Mouse (Mus musculus) adrenal gland (tissue): ENCODE measurements around the gene Sgo2a.
"Not testable (repeated sequence)": the region's sequence is repeated elsewhere in the genome, so short reads cannot be mapped to it uniquely, and the experiment has no call there.

Experiments used
- intact Hi-C: fragments of 180-260 bp; cut with DNase I; formaldehyde crosslinking; loops from one replicate; pipeline ENCODE4 v1.15.1; 2025
- long read RNA-seq, 2 experiments: library from polyadenylated mRNA; unstranded; transcript quantifications; one replicate each; pipeline ENCODE4 v2.0.0; 2020; ENCODE audit warnings: borderline replicate concordance in 1 of 2; ENCODE audit not compliant: insufficient replicate concordance in 1 of 2

The Sgo2a gene
- long read RNA-seq, experiment 1, full-length matches to known transcripts, result 1 of 1 reads
- long read RNA-seq, experiment 1, partial matches to known transcripts, result 0 of 1 reads
- long read RNA-seq, experiment 1, other reads (novel, unspliced or antisense), result 0 of 1 reads
- long read RNA-seq, experiment 2, result 0 reads

DNA sequence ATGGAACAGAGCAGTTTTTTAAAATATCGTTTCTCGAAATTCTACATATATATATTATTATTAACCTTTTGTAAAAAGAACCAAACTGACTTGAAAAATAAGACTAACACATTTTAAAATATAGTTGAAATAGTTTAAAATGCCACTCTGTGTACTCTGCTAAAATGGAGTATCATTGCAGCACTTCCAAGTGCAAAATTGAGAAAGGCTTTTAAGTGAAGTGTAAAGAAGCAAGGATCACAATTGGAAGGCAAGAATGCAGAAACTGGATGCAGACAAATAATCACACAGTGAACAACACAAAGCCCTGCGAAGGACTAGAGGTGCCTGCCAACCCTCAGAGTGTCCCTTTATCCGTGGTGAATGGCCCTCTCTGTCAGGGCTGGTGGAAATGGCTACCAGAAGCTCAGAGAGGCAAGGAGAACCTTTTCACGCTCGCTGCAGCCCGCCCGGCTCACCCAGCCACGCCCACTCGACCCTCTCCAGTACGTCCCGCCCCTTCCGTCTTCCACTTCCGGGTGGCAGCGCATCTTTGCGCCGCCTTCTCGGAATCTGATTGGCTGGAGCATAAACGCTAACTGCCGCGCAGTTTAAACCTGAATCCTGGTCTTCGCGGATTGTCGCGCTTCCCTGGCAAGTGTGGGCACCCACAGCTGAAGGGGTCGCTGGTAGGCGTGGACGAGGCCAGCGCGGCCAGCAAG lies at the start of gene Sgo2a:
Sgo2a (plus strand) TSS at position 540 of the 701 bp plus-strand sequence.
- intact Hi-C loops, result no loop called here

DNA sequence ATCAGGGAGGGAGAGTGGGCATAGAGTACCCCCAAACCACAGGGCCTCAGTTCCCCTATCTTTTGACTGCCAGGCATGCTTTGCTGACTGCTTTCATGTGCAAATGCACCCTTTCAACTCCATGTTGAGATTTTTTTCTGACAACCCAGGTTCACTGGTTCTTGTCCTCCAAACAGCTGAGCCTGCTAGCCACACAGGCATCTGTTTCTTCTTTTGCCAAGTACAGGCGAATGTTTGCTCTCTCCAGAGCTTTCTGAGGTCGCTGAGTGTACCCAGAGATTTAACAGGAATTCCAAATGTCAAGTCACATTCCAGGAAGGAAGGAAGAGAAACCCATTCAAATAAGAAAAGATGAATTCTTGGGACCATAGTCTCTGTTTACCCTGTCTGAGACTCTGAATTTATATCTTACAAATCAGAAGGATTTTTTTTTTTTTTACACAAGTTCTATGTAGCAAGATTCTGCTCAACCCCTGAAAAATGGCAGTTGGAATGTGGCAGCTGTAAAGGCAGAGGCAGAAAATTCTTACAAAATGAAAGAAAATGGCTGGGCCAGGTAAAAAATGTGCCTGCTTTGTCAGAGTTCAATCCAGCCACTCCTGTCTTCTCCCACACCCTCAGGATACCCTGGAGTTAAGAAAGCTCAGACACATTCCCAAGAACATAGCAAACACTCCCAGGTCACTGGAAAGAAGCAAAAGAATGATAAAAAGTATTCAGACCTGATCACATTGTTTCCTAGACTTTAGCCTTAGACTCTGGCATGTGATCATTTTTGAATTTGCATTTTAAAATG lies 48.0 kb upstream of the Sgo2a start:
- intact Hi-C loops, result loop anchor here (10.0 kb wide), 1 partner anchor 153 kb away; no protein-coding TSS in a partner anchor

DNA sequence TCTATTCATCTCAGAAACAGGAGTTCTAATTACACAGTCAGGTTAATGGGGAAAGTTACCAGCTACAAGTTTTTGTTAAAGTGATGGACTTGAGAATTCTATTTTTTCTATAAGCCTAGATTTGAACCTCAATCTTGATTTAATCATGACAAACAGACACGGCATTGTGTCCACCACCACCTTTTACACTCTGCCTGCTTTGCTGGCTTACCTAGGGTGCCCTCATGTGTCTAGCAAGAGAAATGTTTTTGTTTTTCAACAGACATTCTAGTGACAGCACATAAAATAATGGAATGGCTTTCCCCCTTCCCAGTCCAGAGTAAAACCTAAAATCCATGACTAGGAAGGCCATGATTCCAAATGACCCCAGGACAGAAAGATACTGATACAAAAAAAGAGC lies 46.6 kb upstream of the Sgo2a start:
- intact Hi-C loops, result loop anchor here (1.0 to 10.0 kb wide), 2 partner anchors 154 to 520 kb away; no protein-coding TSS in a partner anchor

DNA sequence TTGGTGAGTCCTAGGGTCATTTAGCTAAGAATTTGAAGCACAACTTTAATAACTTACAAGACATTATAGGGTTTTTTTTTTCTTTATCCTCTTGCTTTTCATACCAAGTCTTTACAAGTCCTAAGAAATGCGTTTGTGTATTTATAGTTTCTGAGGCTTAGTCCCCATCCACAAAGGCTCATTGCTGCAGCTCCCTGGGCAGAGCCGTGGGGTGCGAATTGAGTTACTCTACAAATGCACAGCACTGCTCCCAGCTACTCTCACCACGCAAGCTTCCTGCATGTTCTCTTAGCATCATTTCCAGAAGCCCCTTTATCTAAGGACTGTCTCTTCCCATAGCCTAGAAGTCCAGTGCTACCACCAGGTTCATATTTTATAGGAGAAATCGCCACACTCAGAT lies 46.1 kb upstream of the Sgo2a start:
- intact Hi-C loops, result loop anchor here (1.0 to 10.0 kb wide), 2 partner anchors 155 to 520 kb away; no protein-coding TSS in a partner anchor

DNA sequence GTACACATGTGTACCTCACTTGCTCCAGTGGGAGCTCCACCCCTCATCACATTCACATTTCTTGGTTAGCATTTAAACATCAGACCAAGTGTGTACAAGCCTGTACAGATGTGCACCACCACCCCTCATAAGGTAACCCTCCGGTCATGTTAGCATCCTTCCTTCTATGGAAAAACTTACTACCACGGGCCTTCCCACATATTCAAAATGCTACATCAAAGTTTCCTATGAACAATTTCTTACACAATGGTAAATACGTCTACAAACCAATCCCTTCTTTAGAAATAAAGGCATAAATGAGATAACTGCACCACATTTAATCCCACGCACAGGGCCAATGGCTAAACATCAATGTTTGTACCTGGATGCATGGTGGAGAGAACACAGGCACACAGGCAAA lies 43.3 kb upstream of the Sgo2a start:
- intact Hi-C loops, result no loop called here

DNA sequence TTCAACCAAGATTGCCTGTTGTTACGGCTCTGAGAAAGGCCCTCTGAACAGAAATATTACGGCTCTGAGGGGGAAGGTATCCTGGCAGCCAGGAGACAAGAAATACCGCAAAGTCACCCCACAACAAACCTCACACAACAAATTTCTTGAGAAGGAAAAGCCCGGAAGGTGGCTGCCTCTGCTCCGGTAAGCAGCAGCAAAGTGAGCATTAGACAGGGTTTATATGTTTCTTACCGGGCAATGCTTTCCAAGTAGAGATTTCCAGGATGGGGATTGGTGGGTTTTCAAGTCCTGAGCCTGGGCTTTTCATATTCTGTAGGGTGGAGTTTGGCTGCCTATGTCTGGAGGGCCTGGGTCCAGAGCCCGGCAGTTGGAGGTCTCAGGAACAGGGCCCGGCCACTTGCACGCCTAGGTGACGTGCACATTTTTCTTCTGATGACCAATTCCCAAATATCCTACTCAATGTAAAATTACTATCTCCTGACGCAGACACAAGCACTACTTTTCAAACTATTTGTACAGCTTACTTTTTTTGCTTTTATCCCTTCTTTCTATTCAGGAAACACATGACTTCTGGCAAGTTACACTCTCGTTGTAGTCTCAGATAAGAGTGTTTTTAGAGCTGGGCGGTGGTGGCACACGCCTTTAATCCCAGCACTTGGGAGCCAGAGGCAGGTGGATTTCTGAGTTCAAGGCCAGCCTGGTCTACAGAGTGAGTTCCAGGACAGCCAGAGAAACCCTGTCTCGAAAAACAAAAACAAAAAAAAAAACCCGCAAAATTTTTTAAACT lies 42.0 kb upstream of the Sgo2a start:
- intact Hi-C loops, result no loop called here

DNA sequence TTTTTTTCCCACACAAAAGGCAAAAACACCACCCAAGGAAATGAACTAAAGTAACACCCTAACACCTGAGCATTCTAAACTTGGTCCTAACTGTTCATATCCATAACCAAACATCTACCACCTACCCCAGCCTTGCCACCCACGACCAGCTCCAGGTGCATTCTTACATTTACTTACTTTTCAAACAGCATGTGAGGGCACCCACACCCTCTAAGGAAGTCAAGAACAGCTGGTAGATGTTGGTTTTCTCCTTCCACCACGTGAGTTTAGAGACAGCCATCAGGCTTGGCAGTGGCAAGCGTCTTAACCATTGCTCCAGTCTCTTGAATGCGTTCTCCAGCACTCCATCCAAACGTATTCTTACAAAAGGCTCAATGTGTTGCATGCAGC lies 41.4 kb upstream of the Sgo2a start:
- intact Hi-C loops, result no loop called here

DNA sequence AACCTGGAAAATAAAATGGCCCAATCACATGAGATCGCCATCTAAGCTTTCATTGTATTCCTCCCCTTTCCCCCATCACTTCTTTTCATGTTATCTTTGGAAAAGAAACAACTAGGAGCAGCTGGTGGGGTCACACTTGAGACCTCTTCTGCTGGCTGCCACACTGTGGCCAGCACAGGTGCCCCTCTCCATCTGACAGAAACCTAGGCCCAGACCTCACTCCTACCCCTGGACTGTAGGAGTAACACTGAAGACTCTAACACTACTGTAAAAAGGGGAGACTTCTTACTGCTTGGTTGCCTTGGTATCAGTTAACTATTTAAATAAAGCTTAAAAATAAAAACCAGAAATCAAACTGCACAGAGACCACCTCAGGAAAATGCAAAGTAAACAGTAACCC lies 40.0 kb upstream of the Sgo2a start:
- intact Hi-C loops, result no loop called here

DNA sequence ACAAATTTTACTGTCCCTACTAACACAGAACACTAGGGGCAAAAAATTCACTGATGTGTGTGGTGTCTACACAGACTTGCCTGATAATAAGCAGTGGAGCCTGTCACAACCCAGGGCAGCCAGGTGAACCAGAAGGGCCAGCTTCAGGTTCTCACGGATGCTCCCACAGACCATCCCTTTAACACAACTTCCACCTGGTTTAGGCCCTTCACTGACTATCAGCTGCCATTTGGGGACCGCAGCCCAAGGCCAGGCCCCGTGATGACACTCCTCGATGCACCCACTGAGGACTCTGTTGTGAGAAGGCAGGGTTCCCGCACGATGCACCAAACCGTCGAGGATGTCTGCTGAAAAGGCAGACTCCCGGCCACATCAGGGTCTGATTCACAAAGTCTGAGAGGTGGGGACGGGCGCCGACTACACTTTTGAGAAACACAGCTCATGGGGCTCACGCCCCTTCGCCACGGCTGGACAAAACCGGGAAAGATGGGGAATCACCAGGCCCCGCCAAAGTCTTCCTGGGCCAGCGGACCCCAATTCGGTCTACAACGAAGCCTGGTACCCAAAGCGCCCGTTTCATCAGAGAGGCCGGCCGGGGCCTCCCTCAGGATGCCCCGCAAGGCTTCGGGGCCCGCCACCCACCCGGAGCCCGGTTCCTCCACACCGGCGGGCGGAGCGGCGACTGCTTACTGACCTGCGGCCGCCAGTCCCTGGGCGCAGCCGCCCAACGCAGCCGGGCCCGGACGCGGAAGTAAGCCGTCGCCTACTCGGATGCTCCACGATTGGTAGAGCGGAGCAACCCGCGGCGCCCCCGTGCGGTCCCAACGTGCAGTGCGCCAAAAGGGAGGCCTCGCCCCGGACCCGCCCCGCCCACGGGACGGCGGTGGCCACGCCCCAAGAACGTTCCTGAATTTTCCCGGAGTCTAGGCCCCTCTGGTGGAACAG lies 26.2 kb upstream of the Sgo2a start:
- intact Hi-C loops, result loop anchor here (5.0 kb wide), 2 partner anchors 143 to 542 kb away; partner anchors contain the start of gene Aox3

DNA sequence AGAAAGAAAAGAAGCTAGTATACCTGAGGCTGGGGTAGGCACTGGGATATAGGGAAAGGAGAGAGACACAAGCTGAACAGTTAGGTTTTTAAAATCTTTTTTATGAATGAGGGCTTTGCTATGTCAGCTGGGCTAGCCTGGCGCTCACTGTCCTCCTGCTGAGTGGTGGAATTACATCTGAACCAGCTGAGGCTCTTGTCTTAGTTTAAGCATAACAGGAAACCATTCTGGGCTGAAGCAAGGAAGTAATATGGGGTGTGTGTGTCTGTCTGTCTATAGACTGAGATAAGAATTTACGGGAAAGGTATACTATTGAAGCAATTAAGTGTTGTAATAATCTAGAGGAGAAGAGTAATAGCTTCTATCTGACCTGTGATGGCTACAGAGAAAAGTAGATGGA lies 24.2 kb upstream of the Sgo2a start:
- intact Hi-C loops, result loop anchor here (5.0 kb wide), 1 partner anchor 141 kb away; the partner anchor contains the start of gene Aox3

DNA sequence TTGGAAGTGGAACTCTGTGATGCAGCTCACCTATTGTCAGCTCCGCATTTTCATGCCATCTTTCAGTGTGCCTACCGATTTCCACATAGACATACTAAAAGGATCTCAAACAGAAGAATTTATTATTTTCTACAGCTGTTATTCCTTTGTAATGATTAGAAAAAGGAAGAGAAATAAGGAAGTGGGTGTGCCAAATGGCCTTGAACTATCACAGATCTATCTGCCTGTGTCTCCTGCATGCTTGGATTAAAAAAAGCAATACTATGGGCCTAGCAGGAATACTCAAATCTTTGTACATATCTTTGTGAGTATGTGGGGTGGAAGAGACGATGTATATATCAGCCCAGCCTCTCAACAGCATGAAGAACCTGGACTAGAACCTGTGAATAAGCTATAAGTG lies 18.9 kb upstream of the Sgo2a start:
- intact Hi-C loops, result no loop called here

DNA sequence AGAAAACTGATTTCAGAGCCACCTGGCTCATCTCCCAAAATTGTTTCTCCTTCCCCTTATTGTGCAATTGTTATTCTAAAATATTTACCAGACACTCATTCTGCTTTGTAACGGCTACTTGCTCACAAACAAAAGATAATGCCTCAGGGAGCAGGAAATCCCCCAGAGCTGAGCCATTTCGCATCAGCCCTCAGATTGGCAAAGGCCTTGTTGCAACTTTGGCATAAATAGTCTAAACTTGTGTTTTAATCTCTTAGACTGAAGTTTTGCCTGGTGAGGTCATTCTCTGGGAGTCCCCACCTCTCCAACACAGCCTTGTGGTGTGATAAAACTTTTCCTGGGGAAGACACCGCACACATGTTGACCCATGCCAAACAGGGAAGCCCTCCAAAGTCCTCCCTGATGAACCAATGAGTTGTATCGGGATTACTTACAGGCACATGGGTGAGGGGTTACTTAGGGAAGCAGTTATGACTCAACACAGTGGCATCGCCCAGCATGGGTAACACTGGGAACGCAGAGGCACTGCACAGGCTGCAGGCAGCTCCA lies 6.6 kb upstream of the Sgo2a start:
- intact Hi-C loops, result no loop called here

DNA sequence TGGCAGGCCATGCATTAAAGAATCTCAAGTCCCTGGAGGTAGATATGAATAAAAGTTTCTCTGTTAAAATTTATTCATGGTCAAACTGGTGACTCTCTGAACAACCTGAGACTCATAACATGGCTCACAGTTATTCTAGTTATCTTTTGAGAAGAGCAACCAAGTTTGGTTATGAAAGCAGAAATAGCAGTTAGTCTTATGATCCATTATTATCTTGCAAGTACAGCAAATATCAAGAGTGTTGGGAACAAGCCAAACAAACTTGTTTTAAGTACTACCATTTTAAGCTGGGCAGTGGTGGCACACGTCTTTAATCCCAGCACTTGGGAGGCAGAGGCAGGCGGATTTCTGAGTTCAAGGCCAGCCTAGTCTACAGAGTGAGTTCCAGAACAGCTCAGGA lies 4.5 kb upstream of the Sgo2a start:
- intact Hi-C loops, result no loop called here

DNA sequence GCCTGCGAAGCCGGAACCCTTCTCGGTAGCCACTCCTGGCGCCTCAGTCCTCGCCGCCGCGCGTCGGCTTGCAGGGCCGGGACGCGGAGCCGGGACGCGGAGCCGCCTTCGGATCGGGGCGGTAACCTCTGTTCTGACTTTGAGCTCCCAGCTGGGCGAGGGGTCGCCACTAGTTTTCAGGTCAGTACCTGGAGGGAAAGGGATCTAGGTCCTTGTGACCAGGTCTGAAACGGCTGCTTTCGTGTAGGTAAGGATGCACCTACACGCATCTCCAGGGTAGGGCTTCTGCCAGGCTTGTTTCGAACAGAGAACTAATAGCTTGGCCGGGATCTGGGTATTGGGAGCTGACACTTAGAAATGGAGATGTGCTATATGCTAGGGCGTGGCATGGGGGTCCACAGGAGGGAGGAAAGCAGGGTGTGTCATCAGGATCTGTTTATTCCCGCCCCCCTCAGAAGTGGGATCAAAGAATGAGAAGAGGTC lies 403 bp downstream of the Sgo2a start:
- intact Hi-C loops, result no loop called here

DNA sequence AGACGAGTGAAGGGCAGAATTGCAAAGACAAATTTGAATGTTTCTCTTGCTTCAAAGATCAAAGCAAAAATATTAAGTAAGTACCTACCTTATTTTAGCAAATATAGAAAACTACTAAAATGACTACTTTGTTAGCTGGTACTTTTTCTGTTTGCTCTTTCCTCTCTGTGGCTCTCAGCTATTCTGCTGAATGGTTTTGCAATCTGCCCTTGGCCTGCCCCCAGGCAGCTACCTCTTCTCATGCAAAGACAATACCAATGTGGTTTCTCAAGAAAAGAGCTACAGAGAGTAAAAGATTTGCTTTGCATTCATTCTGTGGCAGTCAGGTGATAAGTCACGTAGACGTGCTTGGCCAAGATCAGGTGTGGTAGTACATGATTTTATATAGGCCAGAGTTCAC lies 2.4 kb downstream of the Sgo2a start:
- intact Hi-C loops, result no loop called here

DNA sequence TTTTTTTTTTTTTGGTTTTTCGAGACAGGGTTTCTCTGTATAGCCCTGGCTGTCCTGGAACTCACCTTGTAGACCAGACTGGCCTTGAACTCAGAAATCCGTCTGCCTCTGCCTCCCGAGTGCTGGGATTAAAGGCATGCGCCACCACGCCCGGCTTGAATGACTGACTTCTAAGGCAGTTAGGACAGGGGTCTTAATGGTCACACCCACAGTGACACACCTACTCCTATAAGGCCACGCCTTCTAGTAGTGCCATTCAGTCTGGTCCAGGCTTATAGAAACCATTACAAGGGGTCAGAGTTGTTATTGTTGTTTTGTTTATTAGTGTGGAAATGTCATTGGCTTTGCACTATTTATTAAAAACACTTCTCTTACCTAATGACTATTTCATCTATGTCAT lies 10.6 kb downstream of the Sgo2a start:
- intact Hi-C loops, result not testable (repeated sequence)

DNA sequence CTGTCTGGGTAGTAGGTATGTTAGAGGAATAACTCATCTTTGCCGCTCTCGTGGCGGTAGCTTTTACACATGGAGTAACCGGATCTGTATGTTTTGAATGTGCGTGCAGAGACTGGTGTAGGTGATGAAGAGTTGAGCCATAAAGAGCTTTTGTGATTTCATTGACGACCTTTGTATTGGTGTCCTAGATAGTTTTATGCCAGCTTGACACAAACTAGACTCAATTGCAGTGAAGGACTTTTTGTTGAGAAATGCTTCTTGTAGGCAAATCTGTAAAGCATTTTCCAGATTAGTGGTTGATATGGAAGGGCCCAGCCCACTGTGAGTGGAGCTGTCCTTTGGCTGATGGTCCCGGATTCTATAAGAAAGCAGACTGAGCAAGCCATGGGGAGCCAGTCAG lies 23.1 kb downstream of the Sgo2a start, which contains the start of gene Kctd18:
Kctd18 (minus strand) TSS at position 101 of the 400 bp plus-strand sequence.
- intact Hi-C loops, result no loop called here

DNA sequence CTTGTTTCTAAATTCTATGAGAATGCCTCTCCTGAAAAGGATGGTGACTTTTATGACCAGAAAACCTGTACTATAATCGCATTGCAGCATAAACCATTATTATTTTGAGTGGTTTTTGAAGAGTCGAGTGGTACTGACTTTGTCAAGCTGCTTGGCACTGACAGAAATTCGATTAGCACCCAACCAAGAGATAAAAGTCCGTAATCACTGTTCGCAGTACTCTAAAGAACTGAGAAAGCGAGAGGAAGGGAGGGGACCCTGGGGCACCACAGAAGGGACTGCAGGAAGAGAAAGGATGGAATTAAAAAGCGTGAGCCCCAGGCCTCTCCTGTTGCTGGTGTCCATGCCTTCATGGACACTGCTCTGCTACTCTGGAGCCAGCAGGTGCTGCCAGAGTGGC lies 31.9 kb downstream of the Sgo2a start:
- intact Hi-C loops, result loop anchor here (10.0 kb wide), 1 partner anchor 603 kb away; no protein-coding TSS in a partner anchor

DNA sequence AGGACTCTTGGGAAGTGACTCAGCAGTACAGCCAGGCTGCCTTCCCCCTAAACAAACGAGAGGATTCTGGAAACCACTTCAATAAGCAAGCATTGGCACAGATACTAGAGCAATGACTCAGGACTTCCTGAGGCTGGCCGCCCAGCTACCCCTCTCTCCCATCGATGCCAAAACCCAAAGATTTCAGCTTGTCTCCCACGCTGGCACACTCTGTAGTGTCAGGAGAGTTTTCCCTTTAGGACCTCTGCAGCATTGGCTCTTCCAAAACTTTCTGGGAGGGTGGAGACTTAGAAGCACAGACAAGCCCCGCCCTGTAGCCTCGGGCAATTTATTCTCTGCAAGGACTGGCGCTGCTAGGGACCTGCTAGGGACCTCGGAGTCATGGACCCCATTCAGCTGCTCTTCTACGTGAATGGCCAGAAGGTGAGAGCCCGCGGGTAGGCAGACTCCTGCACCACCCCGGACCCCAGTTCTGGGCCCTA lies 33.9 kb downstream of the Sgo2a start, which contains the start of gene Aox1:
Aox1 (plus strand) TSS at position 296 of the 482 bp plus-strand sequence.
- intact Hi-C loops, result loop anchor here (10.0 kb wide), 1 partner anchor 605 kb away; no protein-coding TSS in a partner anchor
